Mouse (Mus musculus): ENCODE measurements around the gene Clpb. TPM values are rescaled to one million over a fixed set of nuclear protein-coding genes. Genes with fewer than 3 reads are reported as not detected.

The Clpb gene
- polyA plus RNA-seq, 1 experiment, result 12.5 TPM

DNA sequence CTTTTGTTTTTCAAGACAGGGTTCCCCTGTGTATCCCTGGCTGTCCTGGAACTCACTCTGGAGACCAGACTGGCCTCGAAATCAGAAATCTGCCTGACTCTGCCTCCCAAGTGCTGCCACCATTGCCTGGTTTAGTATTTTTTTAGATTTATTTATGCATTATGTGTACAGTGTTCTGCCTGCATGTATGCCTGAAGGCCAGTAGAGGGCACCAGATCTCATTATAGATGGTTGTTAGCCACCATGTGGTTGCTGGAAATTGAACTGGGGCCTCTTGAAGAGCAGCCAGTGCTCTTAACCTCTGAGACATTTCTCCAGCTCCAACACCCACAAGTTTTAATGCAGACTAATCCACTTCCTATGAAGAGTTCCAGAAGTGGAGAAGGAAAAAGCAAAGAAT lies 1.4 kb upstream of the Clpb start:
- no peaks in the 10 kb centered on the region; the same call in 1 of the 2 replicates for H3K4me1 ChIP-seq (ENCODE audit: control insufficient read depth, insufficient read depth, low read length)
- WGBS, result 71% methylated on average over 1 of the region's 1 CpGs
- no peak overlapping the region for H3K27ac ChIP-seq (ENCODE audit: control insufficient read depth, insufficient read depth, low read depth, low read length, poor library complexity)
- TF ChIP-seq CTCF (IDR thresholded peaks at IDR 0.05; ENCODE audit: control insufficient read depth, insufficient read depth, low read length) (no peak), POLR2A (IDR thresholded peaks at IDR 0.05; ENCODE audit: borderline replicate concordance, control insufficient read depth, low read depth, low read length) (no peak)
- H3K4me3 ChIP-seq (replicated peaks; ENCODE audit: control insufficient read depth, low read depth, low read length), result no peak overlapping the region

DNA sequence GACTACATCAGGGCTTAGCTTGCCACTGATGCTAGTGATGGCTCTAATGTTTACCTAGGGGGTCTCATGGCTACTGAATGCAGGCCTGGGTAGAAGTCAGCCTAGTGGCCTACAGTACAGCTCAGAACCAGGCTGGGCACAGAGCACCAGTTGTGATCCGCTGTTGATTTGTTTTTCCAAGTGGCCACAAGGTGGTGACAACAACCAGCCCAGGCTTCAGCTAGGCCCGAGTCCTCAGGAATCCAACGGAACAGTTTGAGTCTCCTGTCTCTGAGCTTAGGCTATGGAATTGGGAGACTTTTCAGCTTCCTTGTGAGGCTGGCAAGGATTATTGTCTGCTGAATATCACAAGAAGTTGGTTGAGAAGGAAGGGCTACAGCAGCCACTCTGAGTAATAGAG lies 3.1 kb downstream of the Clpb start:
- TF ChIP-seq POLR2A (IDR thresholded peaks at IDR 0.05; ENCODE audit: borderline replicate concordance, control insufficient read depth, low read depth, low read length) (no peak), CTCF (IDR thresholded peaks at IDR 0.05; ENCODE audit: control insufficient read depth, insufficient read depth, low read length) (peak; percentile 32; the same call in 1 of the 2 replicates)
- H3K4me1 ChIP-seq (ENCODE audit: control insufficient read depth, insufficient read depth, low read length), result no peaks in the 10 kb centered on the region; the same call in 1 of the 2 replicates
- H3K27ac ChIP-seq (ENCODE audit: control insufficient read depth, insufficient read depth, low read depth, low read length, poor library complexity), result no peak overlapping the region
- 43% methylated on average over 3 of the region's 3 CpGs for WGBS
- no peak overlapping the region for H3K4me3 ChIP-seq (replicated peaks; ENCODE audit: control insufficient read depth, low read depth, low read length)

DNA sequence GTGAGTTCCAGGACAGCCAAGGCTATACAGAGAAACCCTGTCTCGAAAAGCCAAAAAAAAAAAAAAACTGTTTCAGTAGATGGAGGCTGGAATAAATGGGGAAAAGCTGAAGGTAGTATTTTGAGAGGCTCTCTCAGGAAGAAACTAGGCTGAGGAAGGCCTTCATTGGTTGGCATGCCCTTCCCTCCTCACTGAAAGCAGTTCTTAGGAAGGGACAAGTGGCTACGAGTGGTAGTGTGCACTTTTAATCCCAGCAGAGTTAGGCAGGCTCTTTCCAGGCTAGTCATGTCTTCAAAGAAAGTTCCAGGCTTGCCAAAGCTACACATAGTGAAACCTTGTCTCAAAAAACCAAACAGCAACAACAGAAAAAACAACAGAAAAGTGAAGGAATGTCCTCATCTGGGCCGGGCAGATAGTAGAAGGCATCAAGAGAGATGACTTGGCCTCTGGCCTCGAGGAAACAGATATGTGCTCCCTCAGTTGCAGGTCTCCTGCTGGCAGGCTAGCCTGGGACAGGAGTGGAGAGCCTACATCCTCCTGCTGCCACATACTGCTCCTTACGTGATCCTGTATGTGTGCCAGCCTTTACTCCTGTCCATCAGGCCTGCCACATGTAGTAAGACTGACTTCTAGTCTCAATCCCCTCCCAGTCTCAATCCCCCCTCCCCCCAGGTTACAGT lies 8.3 kb downstream of the Clpb start:
- Histone ChIP-seq H3K27ac (ENCODE audit: control insufficient read depth, insufficient read depth, low read depth, low read length, poor library complexity) (no peak overlapping the region), H3K4me1 (ENCODE audit: control insufficient read depth, insufficient read depth, low read length) (no peaks in the 10 kb centered on the region), H3K4me3 (replicated peaks; ENCODE audit: control insufficient read depth, low read depth, low read length) (no peak overlapping the region)
- no peak for TF ChIP-seq CTCF (IDR thresholded peaks at IDR 0.05; ENCODE audit: control insufficient read depth, insufficient read depth, low read length)
- no peak for TF ChIP-seq POLR2A (IDR thresholded peaks at IDR 0.05; ENCODE audit: borderline replicate concordance, control insufficient read depth, low read depth, low read length)
- WGBS, result 61% methylated on average over 5 of the region's 5 CpGs

DNA sequence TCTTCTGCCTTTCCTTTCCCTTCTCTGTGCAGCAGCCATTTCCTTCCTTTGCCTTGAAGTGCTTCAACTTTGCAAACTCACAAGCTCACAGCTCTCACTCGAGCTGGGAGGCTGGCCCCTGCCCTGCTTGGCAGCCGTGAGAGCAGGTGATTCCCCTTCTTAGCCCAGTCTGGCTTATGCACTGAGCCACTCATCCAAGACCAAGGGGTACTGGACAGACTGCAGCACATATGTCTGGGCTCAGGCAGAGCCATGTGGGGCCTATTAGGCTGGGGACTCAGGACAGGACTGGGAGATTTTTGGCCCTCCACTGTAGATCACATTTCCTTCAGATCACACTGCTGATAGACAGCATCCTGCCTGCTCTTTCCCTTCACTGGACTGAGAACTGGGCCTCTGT lies 10.1 kb downstream of the Clpb start:
- Histone ChIP-seq H3K4me3 (replicated peaks; ENCODE audit: control insufficient read depth, low read depth, low read length) (no peak overlapping the region), H3K27ac (ENCODE audit: control insufficient read depth, insufficient read depth, low read depth, low read length, poor library complexity) (no peak overlapping the region), H3K4me1 (ENCODE audit: control insufficient read depth, insufficient read depth, low read length) (no peaks in the 10 kb centered on the region)
- 20% methylated on average over 2 of the region's 2 CpGs for WGBS
- TF ChIP-seq POLR2A (IDR thresholded peaks at IDR 0.05; ENCODE audit: borderline replicate concordance, control insufficient read depth, low read depth, low read length) (no peak), CTCF (IDR thresholded peaks at IDR 0.05; ENCODE audit: control insufficient read depth, insufficient read depth, low read length) (no peak)

DNA sequence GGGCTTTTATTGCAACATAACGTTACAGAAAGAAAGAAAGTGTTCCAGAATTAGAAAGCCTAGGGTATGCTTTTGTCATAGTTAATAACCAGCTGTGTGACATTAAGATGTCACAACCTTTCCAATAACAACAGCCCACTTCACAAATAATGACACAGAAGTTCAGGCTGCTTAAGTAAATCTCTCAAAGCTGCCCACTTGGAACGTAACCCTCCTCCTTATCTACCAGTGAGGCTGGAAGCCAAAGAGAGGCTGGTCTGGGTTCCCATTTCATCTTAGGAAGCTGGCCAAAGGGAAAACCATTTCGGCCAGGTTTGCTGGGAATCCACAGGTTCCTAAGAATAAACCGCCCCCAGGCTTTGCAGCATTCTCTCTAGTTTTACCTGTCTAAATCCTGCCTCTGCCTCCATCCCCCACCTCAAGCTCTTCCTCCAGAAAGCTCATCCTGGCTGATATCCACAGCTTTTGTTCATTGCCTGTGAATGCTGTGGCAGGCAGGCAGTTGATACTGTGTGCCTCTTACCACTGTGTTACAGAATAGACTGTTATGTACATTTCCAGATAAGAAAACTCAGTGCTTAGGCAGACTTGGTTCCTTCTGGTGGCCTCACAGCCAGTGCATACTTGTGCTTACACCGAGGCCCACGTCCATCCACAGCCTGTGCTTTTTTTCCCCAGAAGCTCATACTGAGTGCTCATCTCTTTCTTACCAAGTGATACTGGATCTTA lies 12.8 kb downstream of the Clpb start:
- Histone ChIP-seq H3K4me1 (ENCODE audit: control insufficient read depth, insufficient read depth, low read length) (no peaks in the 10 kb centered on the region), H3K4me3 (replicated peaks; ENCODE audit: control insufficient read depth, low read depth, low read length) (no peak overlapping the region), H3K27ac (ENCODE audit: control insufficient read depth, insufficient read depth, low read depth, low read length, poor library complexity) (no peak overlapping the region)
- 62% methylated on average over 6 of the region's 6 CpGs for WGBS
- TF ChIP-seq CTCF (IDR thresholded peaks at IDR 0.05; ENCODE audit: control insufficient read depth, insufficient read depth, low read length) (no peak), POLR2A (IDR thresholded peaks at IDR 0.05; ENCODE audit: borderline replicate concordance, control insufficient read depth, low read depth, low read length) (no peak)

DNA sequence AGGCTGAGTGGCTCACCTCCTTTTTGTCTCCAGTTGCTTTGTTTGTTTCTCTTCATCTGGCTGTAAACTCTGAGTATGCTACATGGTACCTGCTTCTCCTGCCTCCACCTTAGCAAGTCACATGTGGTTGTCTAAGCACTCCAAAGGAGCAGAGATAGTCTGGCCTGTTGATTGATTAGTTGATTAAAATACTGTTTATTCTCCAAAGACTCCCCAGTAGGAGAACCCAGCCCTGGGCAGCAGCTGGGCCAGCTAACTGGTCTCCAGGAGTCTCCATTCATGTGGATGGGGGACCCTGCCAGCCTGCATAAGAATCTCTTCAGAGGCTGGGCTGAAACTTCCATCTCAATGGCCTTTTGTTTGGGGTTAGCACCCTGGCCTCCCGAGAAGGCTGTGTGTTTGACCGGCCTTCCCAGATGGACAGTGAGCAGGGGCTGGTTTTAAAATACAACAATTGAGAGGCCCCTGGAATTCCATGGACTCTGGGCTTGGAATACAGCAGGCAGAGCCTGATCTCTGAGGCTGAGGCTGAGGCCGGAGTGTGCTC lies 13.4 kb downstream of the Clpb start:
- TF ChIP-seq POLR2A (IDR thresholded peaks at IDR 0.05; ENCODE audit: borderline replicate concordance, control insufficient read depth, low read depth, low read length), result no peak
- no peak for TF ChIP-seq CTCF (IDR thresholded peaks at IDR 0.05; ENCODE audit: control insufficient read depth, insufficient read depth, low read length)
- WGBS, result 90% methylated on average over 3 of the region's 3 CpGs
- Histone ChIP-seq H3K4me1 (ENCODE audit: control insufficient read depth, insufficient read depth, low read length) (no peaks in the 10 kb centered on the region), H3K27ac (ENCODE audit: control insufficient read depth, insufficient read depth, low read depth, low read length, poor library complexity) (no peak overlapping the region), H3K4me3 (replicated peaks; ENCODE audit: control insufficient read depth, low read depth, low read length) (no peak overlapping the region)

DNA sequence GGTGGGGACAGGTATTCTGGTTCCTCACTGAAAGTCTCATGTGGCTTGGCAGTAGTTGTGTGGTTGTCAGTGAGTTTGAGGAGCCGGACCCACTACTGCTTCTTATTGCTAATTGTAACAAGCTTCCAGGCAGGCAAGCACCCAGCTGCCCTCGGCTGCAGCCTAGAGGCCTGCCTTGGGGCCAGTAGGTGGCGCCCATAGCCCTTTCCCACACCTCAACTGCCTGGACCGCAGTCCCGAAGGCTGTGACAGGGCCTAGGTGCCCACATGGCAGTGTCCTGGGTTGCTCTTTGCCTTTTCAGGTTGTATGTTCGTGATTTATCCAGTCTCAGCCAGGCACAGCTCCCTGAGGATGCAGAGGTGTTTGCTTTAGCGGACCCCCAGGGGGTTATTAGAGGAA lies 16.2 kb downstream of the Clpb start:
- Histone ChIP-seq H3K27ac (ENCODE audit: control insufficient read depth, insufficient read depth, low read depth, low read length, poor library complexity) (no peak overlapping the region), H3K4me1 (ENCODE audit: control insufficient read depth, insufficient read depth, low read length) (peaks cover 1% of the 10 kb centered on the region; the same call in 1 of the 2 replicates), H3K4me3 (replicated peaks; ENCODE audit: control insufficient read depth, low read depth, low read length) (no peak overlapping the region)
- WGBS, result 17% methylated on average over 7 of the region's 7 CpGs
- no peak; the same call in 1 of the 2 replicates for TF ChIP-seq POLR2A (IDR thresholded peaks at IDR 0.05; ENCODE audit: borderline replicate concordance, control insufficient read depth, low read depth, low read length)
- TF ChIP-seq CTCF (IDR thresholded peaks at IDR 0.05; ENCODE audit: control insufficient read depth, insufficient read depth, low read length), result peak; percentile 78

DNA sequence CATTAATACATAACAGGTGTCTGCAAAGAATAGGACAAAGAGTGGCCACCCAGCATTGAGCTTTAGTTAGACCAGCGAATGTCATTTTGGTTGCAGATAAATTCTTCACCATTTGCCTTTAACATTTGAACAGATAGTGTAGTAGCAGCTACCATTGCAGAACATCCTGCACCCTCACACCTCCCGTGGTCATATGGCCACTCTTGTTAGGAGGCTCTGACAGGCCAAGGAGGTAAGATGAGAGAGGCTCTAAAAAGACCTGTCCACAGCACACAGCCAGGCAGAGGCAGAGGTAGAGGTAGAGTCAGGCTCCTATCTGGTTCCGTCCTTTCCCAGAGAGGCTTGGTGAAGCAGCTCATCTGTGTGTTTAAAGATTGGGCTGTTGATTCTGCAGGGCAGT lies 17.5 kb downstream of the Clpb start:
- Histone ChIP-seq H3K27ac (ENCODE audit: control insufficient read depth, insufficient read depth, low read depth, low read length, poor library complexity) (no peak overlapping the region), H3K4me1 (ENCODE audit: control insufficient read depth, insufficient read depth, low read length) (peaks cover 1% of the 10 kb centered on the region; the same call in 1 of the 2 replicates), H3K4me3 (replicated peaks; ENCODE audit: control insufficient read depth, low read depth, low read length) (no peak overlapping the region)
- TF ChIP-seq CTCF (IDR thresholded peaks at IDR 0.05; ENCODE audit: control insufficient read depth, insufficient read depth, low read length), result no peak
- TF ChIP-seq POLR2A (IDR thresholded peaks at IDR 0.05; ENCODE audit: borderline replicate concordance, control insufficient read depth, low read depth, low read length), result no peak
- 77% methylated on average over 3 of the region's 3 CpGs for WGBS

Data from bone marrow, adult 2 months (tissue).